Mouse (Mus musculus): ENCODE measurements around the gene Flnb. TPM values are rescaled to one million over a fixed set of nuclear protein-coding genes. Genes with fewer than 3 reads are reported as not detected.

Flnb gene
- polyA plus RNA-seq, 1 experiment = 37.2 TPM

DNA sequence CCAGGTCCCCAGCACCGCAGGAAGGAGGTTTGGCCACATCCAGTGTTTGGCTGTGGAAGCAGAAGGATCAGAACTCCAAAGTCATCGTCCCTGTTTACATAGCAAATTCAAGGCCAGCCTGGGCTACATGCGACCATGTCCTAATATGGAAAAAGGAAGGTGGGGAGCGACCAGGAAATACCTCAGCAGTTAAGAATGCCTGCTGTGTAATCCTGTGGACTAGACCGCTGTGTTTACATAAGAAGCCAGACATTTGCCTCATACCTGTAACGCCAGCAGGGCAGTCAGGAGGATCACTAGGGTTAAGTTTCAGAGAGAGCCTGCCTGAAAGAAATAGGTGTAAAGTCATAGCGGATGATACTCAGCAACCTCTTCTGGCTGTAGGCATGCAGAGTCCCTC is 145.4 kb downstream of the Flnb start:
- Histone ChIP-seq H3K27me3 (replicated peaks; ENCODE audit: control insufficient read depth, insufficient read depth, low read length) (no peaks in the 10 kb centered on the region), H3K36me3 (ENCODE audit: control insufficient read depth, insufficient read depth, low read length) (no peaks in the 10 kb centered on the region), H3K4me1 (ENCODE audit: control insufficient read depth, insufficient read depth, low read length) (no peaks in the 10 kb centered on the region), H3K4me3 (ENCODE audit: insufficient read depth, low read depth, low read length) (no peak overlapping the region), H3K27ac (ENCODE audit: insufficient read depth, low read depth, low read length) (no peak overlapping the region)
- TF ChIP-seq CTCF (conservative IDR thresholded peaks at IDR 0.05; ENCODE audit: insufficient read depth, insufficient read length, low read depth, low read length) = no peak
- TF ChIP-seq POLR2A (IDR thresholded peaks at IDR 0.05; ENCODE audit: low read depth, low read length) = no peak
- no peak for DNase-seq
- WGBS = 69% methylated on average over 7 of the region's 7 CpGs

DNA sequence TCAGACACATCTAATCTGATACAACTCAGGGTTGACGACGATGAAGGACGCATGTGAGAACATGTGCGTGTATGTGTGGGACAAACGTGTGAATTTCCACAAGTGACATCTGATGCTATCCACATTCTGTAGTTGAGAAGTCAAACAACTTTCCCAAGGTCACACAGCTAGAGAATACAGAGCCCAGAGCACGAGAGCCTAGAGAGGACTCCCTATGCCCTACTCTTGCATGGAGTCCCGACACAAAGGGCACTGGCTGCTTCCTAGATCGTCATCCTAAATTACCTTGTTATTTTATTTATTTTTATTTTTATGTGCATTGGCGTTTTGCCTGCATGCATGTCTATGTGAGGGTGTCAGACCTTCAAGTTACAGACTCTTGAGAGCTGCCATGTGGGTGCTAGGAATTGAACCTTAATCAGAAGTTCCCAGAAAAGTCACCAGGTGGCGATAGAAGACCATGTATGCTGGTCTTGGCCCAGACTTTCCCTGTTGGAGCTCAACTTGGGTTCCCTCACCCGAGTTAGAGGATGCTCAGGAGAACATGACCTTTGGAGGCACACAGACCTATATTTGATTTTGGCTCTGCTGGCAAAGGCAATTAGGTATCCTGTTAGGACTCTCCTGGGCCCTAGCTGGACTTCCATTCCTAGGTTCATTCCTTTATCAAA is 146.6 kb downstream of the Flnb start:
- DNase-seq = peak; percentile 78

GRCm38 (mm10) chr14:7971889-7972493 is 154.2 kb downstream of the Flnb start:
- Histone ChIP-seq H3K4me3 (ENCODE audit: insufficient read depth, low read depth, low read length) (no peak overlapping the region), H3K27me3 (replicated peaks; ENCODE audit: control insufficient read depth, insufficient read depth, low read length) (no peaks in the 10 kb centered on the region), H3K27ac (ENCODE audit: insufficient read depth, low read depth, low read length) (no peak overlapping the region), H3K4me1 (ENCODE audit: control insufficient read depth, insufficient read depth, low read length) (no peaks in the 10 kb centered on the region), H3K36me3 (ENCODE audit: control insufficient read depth, insufficient read depth, low read length) (no peaks in the 10 kb centered on the region)
- no peak for DNase-seq
- TF ChIP-seq POLR2A (IDR thresholded peaks at IDR 0.05; ENCODE audit: low read depth, low read length) = no peak
- TF ChIP-seq CTCF (conservative IDR thresholded peaks at IDR 0.05; ENCODE audit: insufficient read depth, insufficient read length, low read depth, low read length) = no peak
- 76% methylated on average over 10 of the region's 10 CpGs for WGBS

More for the DNA sequence above, 146.6 kb downstream of the Flnb start:
- Histone ChIP-seq H3K27me3 (replicated peaks; ENCODE audit: control insufficient read depth, insufficient read depth, low read length) (no peaks in the 10 kb centered on the region), H3K36me3 (ENCODE audit: control insufficient read depth, insufficient read depth, low read length) (no peaks in the 10 kb centered on the region), H3K4me3 (ENCODE audit: insufficient read depth, low read depth, low read length) (no peak overlapping the region), H3K27ac (ENCODE audit: insufficient read depth, low read depth, low read length) (no peak overlapping the region), H3K4me1 (ENCODE audit: control insufficient read depth, insufficient read depth, low read length) (no peaks in the 10 kb centered on the region)
- WGBS = 55% methylated on average over 11 of the region's 11 CpGs
- TF ChIP-seq POLR2A (IDR thresholded peaks at IDR 0.05; ENCODE audit: low read depth, low read length) (no peak), CTCF (conservative IDR thresholded peaks at IDR 0.05; ENCODE audit: insufficient read depth, insufficient read length, low read depth, low read length) (peak; percentile 90)

- no peak for TF ChIP-seq CTCF (conservative IDR thresholded peaks at IDR 0.05; ENCODE audit: insufficient read depth, insufficient read length, low read depth, low read length)
- TF ChIP-seq POLR2A (IDR thresholded peaks at IDR 0.05; ENCODE audit: low read depth, low read length) = no peak
- Histone ChIP-seq H3K4me1 (ENCODE audit: control insufficient read depth, insufficient read depth, low read length) (no peaks in the 10 kb centered on the region), H3K36me3 (ENCODE audit: control insufficient read depth, insufficient read depth, low read length) (no peaks in the 10 kb centered on the region), H3K27ac (ENCODE audit: insufficient read depth, low read depth, low read length) (no peak overlapping the region), H3K4me3 (ENCODE audit: insufficient read depth, low read depth, low read length) (no peak overlapping the region), H3K27me3 (replicated peaks; ENCODE audit: control insufficient read depth, insufficient read depth, low read length) (no peaks in the 10 kb centered on the region)
- no peak for DNase-seq
- 95% methylated on average over 1 of the region's 1 CpGs for WGBS
Measured at GRCm38 (mm10) chr14:7974643-7975042, 156.9 kb downstream of the Flnb start.

DNA sequence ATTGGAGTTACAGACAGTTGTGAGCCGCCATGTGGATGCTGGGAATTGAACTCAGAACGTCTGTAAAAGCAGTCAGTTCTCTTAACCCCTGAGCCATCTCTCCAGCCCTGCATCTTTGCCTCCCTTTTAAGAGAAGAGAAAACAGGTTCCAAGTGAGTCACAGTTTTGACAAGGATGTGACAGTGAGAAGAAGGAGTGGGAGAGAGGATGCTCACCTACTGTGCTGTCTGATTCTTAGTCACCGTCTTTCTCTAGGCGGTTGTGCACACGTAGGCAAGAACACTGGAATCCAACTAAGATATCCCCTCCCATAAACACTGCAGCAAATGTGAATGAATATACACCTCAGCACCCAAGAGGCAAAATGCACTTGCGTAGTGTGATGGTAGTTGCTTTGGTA is 157.4 kb downstream of the Flnb start:
- H3K36me3 ChIP-seq (ENCODE audit: control insufficient read depth, insufficient read depth, low read length) = no peaks in the 10 kb centered on the region
- no peak overlapping the region for H3K4me3 ChIP-seq (ENCODE audit: insufficient read depth, low read depth, low read length)
- no peaks in the 10 kb centered on the region for H3K27me3 ChIP-seq (replicated peaks; ENCODE audit: control insufficient read depth, insufficient read depth, low read length)
- WGBS = 74% methylated on average over 6 of the region's 6 CpGs
- no peak overlapping the region for H3K27ac ChIP-seq (ENCODE audit: insufficient read depth, low read depth, low read length)
- TF ChIP-seq CTCF (conservative IDR thresholded peaks at IDR 0.05; ENCODE audit: insufficient read depth, insufficient read length, low read depth, low read length) (no peak), POLR2A (IDR thresholded peaks at IDR 0.05; ENCODE audit: low read depth, low read length) (no peak)
- H3K4me1 ChIP-seq (ENCODE audit: control insufficient read depth, insufficient read depth, low read length) = no peaks in the 10 kb centered on the region
- DNase-seq = no peak

DNA sequence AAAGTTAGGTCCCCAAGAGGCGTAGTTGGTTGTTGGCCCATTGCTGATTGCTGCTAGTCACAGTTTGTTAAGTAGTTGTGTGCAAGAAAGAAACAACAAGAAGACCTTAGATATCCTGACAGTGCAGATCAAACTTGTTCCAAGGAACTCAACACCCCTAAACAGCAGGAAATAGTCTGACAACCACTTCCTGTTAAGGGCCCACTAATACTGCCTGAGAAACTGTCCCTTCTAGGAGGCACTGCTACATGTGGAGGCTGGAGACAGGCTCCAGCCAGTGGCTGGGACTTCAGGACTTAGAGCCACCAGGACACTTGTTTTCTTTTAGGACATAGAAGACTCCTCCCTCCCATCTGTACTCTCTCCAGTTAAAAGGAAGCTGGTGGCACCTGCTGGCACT is 159.7 kb downstream of the Flnb start:
- no peaks in the 10 kb centered on the region for H3K27me3 ChIP-seq (replicated peaks; ENCODE audit: control insufficient read depth, insufficient read depth, low read length)
- no peak for DNase-seq
- WGBS = 97% methylated on average over 1 of the region's 1 CpGs
- H3K4me1 ChIP-seq (ENCODE audit: control insufficient read depth, insufficient read depth, low read length) = no peaks in the 10 kb centered on the region
- H3K27ac ChIP-seq (ENCODE audit: insufficient read depth, low read depth, low read length) = no peak overlapping the region
- H3K36me3 ChIP-seq (ENCODE audit: control insufficient read depth, insufficient read depth, low read length) = no peaks in the 10 kb centered on the region
- no peak for TF ChIP-seq CTCF (conservative IDR thresholded peaks at IDR 0.05; ENCODE audit: insufficient read depth, insufficient read length, low read depth, low read length)
- no peak for TF ChIP-seq POLR2A (IDR thresholded peaks at IDR 0.05; ENCODE audit: low read depth, low read length)
- H3K4me3 ChIP-seq (ENCODE audit: insufficient read depth, low read depth, low read length) = no peak overlapping the region

DNA sequence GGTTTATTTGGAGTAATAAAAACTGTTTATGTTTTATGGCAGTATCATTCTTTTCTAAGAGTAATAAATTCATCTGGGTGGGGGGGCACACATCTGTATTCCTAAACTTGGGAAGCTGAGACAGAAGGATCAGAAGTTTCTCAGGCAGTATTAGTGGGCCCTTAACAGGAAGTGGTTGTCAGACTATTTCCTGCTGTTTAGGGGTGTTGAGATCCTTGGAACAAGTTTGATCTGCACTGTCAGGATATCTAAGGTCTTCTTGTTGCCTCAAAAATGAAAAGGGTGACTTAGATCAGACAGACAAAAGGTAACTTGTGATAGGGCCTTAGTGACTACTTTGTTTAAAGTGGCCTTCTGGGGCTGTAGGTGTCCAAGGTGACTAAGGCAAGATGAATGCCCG is 160.4 kb downstream of the Flnb start:
- Histone ChIP-seq H3K27ac (ENCODE audit: insufficient read depth, low read depth, low read length) (no peak overlapping the region), H3K36me3 (ENCODE audit: control insufficient read depth, insufficient read depth, low read length) (no peaks in the 10 kb centered on the region), H3K4me3 (ENCODE audit: insufficient read depth, low read depth, low read length) (no peak overlapping the region), H3K27me3 (replicated peaks; ENCODE audit: control insufficient read depth, insufficient read depth, low read length) (no peaks in the 10 kb centered on the region), H3K4me1 (ENCODE audit: control insufficient read depth, insufficient read depth, low read length) (no peaks in the 10 kb centered on the region)
- DNase-seq = no peak
- no peak for TF ChIP-seq CTCF (conservative IDR thresholded peaks at IDR 0.05; ENCODE audit: insufficient read depth, insufficient read length, low read depth, low read length)
- no peak for TF ChIP-seq POLR2A (IDR thresholded peaks at IDR 0.05; ENCODE audit: low read depth, low read length)
- 78% methylated on average over 1 of the region's 1 CpGs for WGBS
